Mouse (Mus musculus): Measurements from ENCODE around the gene Minar1.

Minar1 gene

DNA sequence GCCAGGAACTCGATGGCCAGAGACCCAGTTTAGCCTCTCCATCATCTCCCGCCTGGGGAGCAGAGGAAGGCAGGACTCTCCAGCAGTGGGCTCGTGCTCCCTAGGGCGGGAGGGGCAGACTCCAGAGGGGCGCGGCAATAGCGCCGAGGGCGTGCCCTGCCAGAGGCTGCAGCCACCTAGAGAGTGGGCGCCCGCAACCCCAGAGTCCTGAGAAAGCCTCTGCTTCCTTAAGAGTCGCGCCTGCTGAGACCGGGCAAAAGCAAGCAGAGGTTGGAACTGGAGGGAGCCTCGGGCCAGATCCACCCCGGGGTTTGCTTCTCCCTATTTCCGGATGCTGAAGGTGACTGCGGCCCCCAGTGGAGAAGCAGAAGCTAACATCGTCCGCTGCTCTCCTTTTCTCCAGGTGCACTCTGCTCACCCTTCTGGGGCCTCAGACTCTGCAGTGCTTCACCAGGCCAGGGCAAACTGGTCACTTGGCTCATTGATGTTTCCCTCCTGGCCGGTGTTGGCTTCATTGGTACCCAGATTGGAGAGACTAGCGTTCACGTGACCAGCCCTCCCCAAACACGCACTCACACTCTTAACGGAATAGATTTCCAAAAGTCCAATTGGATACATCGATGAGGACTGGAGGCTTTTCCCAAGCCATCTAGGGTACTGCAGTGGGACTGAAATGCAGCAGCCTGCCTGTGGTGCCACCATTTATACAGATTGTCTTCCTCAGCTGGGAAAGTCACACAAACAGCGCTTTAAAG, at the start of gene Minar1:
Gene Minar1 (minus strand): TSS at position 120 of the 755 bp plus-strand sequence.
- DNase-seq (ENCODE audit: extremely low spot score) = peak; percentile 61

DNA sequence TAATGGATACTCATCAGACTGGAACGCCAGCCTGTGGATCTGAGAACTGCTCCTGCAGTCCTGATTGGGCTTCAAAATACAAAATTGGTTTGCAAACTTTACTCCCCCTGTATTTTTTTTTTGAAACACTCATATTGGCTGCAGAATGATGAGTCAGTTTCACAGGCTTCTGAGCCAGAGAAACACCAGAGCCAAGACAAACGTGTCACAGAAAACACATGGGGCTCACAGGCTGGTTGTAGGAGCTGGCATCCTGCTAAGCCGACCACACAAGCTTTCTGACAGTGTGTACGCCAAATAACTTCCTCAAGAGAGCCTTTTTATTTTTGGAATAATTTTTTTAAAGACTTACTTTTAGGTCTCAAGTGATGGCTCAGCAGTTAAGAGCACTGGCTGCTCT, 47.0 kb upstream of the Minar1 start:
- no peak for DNase-seq (ENCODE audit: extremely low spot score)

DNA sequence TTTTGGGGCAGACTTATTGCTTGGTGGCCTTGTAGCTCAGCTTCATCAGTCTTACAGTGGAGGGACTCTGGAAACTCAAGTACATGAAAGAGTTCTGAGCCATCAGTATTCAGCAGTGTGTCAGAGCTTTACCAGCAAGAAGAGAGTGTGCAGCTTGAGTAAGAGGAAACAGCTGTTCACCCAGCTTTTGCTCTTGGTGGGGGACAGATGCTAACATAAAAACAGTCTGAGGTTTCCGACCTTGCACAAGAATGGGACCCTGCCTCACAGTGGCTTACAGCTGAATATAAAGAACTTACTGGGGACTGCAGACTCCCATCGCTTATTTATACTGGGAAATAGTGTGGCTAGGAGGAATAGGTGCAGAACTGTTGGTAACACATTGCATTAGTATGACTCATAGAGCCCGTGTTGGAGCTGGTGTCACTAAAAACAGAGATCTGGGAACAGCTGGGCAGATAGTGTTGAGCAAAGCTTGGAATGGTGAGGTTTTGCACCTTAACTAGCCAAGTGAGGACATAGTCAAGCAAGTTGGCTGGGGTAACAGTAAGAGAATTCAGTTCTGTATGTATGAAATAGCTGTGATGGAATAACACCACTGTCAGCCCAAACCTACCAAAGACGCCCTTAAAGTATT, 44.5 kb upstream of the Minar1 start:
- no peak for DNase-seq (ENCODE audit: extremely low spot score)

DNA sequence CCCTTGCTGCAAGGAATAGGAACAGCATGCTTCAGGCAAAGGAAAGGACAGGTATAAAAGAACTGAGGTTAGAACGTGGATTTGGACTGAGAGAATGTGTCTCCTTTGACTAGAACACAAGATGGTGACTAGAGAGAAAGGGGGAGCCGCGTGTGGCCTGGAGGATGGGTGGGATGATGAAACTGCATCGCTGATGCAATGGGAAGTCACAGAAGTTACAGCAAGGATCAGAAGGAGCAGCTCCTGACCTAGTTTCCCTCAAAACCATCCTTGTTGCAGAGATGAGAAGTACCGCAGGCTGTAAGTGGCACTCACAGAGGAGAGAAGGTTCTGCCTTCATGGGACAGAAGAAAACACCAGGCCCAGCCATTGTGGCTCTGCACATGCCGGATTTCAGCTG, 28.0 kb upstream of the Minar1 start:
- no peak for DNase-seq (ENCODE audit: extremely low spot score)

DNA sequence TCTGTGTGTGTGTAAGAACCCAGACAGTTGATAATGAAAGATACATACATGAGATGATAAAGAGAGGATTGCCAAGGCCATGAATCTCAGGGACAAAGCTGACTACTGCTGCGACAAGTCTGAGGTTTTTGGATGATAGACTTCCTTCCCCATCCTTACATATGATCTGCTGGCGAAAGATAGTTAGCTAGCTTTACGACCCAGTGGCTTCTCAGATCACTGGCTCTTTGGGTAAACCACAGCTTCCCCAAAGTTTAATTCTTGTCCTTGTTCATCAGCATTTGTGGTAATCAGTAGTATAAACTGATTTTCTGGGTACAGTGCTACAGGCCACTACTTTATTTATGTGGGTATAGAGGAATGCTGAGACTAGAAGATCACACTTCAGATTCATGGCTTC, 14.5 kb upstream of the Minar1 start:
- no peak for DNase-seq (ENCODE audit: extremely low spot score)

DNA sequence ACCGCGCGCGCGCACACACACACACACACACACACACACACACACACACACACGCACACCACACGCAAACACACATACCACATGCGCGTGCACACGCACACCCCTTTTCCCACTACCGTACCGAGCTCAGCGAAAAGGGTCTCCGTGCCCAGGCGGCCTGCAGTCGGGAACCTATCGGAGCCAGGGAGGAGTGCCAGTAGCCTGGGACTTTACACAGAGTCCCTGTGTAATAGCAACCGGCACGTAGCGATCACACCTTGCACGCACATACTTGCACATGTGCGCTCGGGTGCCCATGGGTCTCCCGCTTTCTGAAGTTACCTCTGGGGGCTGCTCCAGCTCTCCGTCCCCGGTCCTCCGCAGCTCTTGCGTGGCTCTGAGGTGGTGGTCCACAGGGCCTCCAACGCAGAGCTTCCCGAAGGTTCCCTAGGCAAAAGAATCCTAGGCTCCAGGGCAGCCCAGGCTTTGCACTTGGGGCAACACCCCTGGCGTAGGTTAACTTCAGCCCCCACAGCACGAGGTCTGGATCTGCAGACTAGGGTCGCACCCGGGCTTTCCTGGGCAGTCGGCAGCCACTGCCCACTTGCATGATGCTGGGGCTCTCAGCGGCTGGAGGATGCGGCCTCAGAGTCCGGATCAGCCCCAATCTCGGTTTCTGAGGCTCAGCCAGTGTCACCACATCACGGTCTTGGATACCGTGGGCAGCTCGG, 474 bp downstream of the Minar1 start:
- DNase-seq (ENCODE audit: extremely low spot score) = no peak

DNA sequence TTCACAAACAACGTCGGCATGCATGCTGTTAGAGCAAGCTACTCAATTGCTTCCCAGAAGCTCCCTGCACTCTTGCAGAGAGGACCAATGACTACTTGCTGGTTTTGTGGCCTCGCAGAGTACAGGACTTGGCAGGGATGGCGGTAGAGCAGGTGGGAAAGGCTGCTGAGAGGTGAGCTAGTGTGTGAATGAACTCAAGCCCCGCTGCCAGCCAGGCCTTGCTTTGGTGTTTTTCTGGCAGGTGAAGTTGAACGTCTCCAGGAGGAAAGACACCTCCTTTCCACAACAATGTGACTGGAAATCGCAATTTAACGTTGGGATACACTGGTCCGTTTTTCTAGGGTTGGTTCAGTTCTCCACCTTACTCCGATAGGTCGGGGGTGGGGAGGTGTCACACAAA, 1.2 kb downstream of the Minar1 start:
- DNase-seq (ENCODE audit: extremely low spot score) = no peak

DNA sequence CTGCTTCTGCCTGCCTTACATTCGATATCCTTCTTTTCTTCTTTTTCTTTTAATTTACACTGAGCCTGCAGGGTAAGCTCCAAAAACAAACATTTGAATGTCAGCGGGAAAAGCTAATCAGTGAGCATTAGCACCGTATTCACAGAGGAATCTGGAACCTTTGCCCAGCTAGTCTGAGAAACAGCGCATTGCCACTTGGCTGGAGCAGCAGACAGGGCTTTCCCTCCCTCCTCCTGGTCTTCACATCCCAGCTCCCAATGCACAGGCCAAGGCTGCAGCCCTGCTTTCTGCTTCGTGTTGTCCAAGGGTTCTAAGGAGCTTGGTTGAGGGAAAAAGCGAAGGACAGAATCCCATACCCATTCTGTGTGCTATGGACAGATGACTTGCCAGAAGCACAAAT, 2.6 kb downstream of the Minar1 start:
- no peak for DNase-seq (ENCODE audit: extremely low spot score)

DNA sequence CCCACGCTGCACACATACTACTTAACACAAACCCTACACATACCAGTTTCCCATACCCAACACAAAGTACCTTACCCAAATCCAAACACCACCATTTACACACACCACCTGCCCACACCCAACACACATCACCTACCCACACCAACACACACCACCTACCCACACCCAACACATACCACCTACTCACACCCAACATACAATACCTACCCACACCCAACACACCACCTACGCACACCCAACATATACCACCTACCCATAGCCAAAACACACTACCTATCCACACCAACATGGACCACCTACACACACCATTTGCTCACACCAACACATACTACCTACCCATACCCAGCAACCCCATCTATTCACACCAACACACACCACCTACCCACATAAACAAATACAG, 6.0 kb downstream of the Minar1 start:
- DNase-seq (ENCODE audit: extremely low spot score) = no peak

DNA sequence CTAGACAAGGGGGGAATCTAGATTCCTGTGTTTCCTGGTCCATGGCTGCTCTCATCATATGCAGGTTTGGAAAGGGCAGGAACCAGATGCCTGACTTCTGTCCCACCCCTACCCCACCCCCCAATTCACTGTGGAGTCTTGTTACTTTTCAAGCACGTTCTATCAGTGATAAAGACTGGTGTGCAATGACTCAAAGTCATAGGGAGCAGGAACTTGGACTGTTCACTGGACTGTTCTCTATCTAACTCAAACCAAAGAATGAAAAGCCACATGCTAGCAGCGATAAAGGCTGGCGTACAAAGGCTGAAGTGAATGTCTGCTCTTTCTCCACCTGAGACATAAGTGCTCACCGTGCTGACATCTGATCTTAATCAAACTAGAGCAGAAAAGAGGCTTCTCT, 12.3 kb downstream of the Minar1 start:
- no peak for DNase-seq (ENCODE audit: extremely low spot score)

DNA sequence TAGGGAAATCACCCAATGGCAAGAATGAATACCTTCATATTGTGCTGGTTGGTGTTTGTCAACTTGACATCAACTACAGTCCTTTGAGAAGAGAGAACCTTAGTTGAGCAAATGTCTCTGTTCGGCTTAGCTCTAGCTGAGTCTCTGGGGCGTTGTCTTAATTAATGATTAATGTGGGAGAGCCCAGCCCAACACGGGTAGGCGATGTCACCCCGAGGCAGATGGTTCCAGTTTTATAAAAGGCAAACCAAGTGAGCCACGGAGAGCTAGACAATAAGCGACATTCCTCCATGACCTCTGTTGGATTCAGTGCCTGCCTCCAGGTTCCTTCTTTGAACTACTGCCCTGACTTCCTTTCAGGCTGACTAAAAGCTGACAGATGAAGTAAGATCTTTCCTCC, 15.6 kb downstream of the Minar1 start:
- DNase-seq (ENCODE audit: extremely low spot score) = no peak

DNA sequence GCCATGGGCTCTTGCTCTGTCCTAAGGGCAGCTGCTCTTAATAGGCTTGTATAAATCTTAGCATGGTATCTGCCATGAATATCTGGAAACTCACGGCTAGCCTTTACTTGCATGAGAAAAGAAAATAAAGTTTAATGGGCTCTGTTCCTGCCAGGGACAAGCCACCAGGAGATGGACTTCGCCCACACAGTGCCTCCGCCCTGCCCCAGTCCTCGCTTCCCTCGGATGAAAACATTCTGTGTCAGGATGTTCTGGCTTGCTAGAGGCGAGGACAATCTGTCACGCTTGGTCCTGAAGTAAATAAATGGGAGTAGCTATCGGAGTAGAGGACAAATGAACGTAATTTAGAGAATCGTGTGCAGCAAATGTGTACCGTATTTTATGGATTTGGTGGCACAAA, 16.7 kb downstream of the Minar1 start:
- DNase-seq (ENCODE audit: extremely low spot score) = no peak

DNA sequence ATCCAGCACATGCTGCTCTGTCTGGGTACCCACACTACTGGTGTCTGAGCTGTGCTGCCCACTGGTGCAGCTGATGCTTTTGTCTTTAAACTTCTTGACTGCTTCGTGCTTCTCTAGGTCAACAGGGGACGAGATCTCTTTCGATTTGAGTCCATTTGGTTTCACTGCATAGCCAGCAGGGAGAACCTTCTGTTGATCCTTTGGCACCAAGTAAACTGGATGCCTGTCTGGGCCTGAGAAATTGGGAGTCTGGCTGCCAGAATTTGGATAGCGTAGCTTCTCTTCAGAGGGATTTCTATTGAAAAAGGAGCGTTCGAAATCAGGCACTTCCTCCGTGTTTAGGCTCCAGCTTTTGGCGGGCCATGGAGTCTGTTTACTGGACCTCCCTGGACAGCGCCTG, 21.0 kb downstream of the Minar1 start:
- DNase-seq (ENCODE audit: extremely low spot score) = no peak

DNA sequence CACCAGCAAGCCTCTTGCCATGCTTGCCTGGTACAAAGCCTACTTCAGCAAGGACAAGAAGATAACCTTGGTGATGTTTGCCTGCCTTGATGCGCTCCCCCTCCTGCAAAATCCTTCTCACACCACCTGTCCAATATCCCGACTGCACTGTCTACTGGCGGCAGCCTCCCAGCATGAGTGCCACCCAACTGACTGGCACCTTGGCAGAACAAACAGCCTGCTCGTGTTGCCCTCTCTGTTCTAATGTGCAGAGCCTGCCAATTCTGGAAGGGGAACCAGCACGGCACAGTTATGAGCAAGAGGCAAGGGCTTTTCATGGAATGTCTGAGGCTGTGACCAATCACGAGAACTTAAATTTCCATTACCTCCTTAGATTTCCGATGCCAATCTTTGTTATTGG, 22.2 kb downstream of the Minar1 start:
- no peak for DNase-seq (ENCODE audit: extremely low spot score)

DNA sequence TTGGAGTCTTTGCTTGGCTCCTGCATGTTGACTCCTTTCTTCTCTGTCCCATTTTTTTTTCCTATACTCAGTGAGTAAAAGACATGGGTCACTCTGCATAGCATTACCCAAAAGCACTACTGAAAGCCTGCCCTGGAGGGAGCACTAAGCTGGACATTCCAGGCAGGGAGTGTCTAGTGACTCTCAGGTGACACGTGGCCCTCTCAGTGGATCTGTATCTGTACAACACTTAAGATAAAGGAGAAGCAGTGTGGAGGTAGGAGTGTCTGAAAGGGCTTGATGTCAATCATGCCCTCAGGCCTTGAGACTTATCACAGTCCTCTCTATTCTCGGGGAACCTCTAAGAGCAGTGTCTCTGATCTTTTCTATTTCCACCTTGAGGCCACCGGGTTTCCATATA, 25.9 kb downstream of the Minar1 start:
- DNase-seq (ENCODE audit: extremely low spot score) = no peak

DNA sequence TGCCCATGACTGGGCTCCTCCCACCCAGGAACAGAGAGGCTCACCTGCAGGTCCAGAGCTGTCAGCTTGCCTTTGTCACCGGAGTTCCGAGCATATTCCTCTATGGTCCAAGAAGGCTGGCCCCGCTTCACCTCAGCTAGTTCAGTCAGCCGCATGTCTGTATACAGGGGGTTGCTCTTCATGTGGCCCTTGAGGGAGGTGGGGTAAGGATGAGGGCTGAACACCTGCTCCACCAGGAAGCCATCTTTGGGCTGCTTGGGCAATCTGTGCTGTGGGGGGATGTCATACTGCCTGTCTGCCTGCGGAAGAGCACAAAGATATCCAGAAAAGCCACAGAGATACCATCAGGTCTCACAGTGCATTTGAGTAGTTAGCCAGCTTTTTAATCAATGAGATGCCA, 26.5 kb downstream of the Minar1 start:
- no peak for DNase-seq (ENCODE audit: extremely low spot score)

DNA sequence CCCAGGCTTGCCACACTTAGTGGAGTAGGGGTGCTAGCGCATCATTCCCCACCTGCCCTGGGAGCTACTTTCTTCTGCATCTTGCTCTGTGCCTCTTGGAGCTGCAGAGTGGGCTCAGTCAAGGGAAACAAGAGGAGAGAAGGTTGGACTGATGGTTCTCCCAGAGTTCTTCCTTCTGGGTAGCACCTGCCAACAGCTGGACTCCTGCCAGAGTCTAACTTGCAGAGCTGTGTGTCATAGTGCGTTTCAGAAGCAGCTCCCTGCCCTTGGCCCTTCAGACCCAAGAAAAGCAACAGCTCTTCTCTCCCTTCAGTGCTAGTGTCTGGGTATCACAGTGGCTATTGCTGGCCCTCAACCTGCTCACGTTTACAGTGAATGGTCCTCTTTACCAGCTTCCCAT, 30.5 kb downstream of the Minar1 start:
- DNase-seq (ENCODE audit: extremely low spot score) = no peak

DNA sequence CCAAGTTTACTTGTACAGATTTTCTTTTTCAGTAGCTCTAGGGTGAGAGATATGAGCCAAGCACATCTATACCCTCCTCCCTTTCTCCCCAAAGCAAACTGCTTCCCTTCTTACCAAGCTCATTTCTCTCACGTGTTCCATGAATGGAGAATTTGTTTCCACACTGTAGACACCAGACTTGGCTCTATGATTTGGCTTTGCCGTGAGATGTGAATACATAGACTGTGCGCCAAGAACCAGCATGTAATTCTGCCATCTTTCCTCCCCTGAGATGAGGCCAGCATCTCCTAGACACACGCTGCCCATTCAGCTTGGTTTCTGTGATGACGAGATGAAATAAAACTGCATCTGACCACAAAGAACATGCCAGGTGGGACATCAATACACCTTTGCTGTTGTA, 44.5 kb downstream of the Minar1 start:
- DNase-seq (ENCODE audit: extremely low spot score) = no peak

DNA sequence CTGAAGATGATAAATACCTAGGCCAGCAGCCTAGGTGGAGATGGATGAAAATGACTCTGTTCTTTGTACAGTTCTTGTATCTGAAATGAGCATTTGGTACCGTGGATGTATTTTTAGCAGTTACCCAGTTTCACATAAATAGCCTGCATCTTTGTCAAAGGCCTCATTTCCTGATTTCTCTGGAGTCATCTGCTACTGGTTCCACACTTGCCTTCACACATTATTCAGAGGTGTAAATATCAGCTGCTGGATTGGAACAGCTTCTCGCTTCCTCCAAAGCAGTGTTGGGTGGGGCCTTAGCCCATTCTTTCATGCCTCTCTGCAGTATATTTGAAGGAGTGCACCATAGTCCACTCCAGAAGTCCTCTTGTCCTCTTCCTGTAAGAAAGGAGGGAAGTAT, 70.3 kb downstream of the Minar1 start:
- DNase-seq (ENCODE audit: extremely low spot score) = no peak
